Mouse (Mus musculus): ENCODE measurements around the gene Rnf220.

GRCm38 (mm10) chr4:117362085-117362484, 134.8 kb downstream of the Rnf220 start:
- TF ChIP-seq CTCF (IDR thresholded peaks at IDR 0.05; ENCODE audit: low read depth, low read length) (no peak), POLR2A (IDR thresholded peaks at IDR 0.05; ENCODE audit: borderline replicate concordance, low read depth, low read length) (no peak)
